Mouse (Mus musculus) small intestine, adult 2 months (tissue): ENCODE data around the gene Bcl11a.

Source experiments
- CTCF ChIP-seq: fragments of 200-500 bp; IDR thresholded peaks from 2 replicates; pipeline ENCODE4 v1.5.1; 2012; ENCODE audit warnings: low read depth, mild to moderate bottlenecking, control low read depth, inconsistent platforms, low read length, moderate library complexity, mixed read lengths; ENCODE audit not compliant: insufficient replicate concordance, insufficient read length; ENCODE audit errors: extremely low read depth
- POLR2A ChIP-seq: fragments of 200-500 bp; IDR thresholded peaks from 2 replicates; pipeline ENCODE4 v1.6.1; 2012; ENCODE audit warnings: low read depth, mild to moderate bottlenecking, control low read depth, inconsistent platforms, low read length, moderate library complexity

GRCm38 (mm10) chr11:24079392-24080391 lies 1.8 kb downstream of the Bcl11a start:
- TF ChIP-seq CTCF (no peak), POLR2A (no peak)
